Mouse (Mus musculus) left cerebral cortex, adult 2 months (tissue): Measurements from ENCODE around the gene Gata1. TPM values are rescaled to one million over a fixed set of nuclear protein-coding genes. Genes with fewer than 3 reads are reported as not detected.
A peak's percentile ranks its signal among the peaks of the same experiment; 100 is the strongest.
"Not testable (repeated sequence)": the region's sequence is repeated elsewhere in the genome, so short reads cannot be mapped to it uniquely, and the experiment has no call there.

Experiments used
- DNase-seq, 2 experiments: peaks; one replicate each; pipeline ENCODE4 v3.0.0; 2021 to 2022; ENCODE audit warnings: low spot score in 2 of 2, mixed read lengths in 1 of 2; ENCODE audit errors: extremely low spot score in 1 of 2
- H3K27ac ChIP-seq: fragments of 200-600 bp; 2 replicates; pipeline ENCODE4 v1.8.1; 2022
- H3K4me3 ChIP-seq: fragments of 200-600 bp; 2 replicates; pipeline ENCODE4 v1.8.1; 2022
- CTCF ChIP-seq: fragments of 200-600 bp; IDR thresholded peaks from 2 replicates; pipeline ENCODE4 v1.8.1; 2022; ENCODE audit warnings: antibody characterized with exemption, mild to moderate bottlenecking, moderate library complexity
- intact Hi-C: fragments of 180-260 bp; cut with DNase I; formaldehyde crosslinking; loops from one replicate; pipeline ENCODE4 v1.15.1; 2025
- long read RNA-seq, 2 experiments: library from polyadenylated mRNA; stranded (forward); transcript quantifications; one replicate each; pipeline ENCODE4 v2.0.0; 2021; ENCODE audit warnings: borderline mapping rate in 2 of 2
- total RNA-seq, 2 experiments: library from RNA; stranded (reverse); gene quantifications; 2 replicates each; pipeline ENCODE4 v1.2.3; 2021

The Gata1 gene
- total RNA-seq = not detected
- long read RNA-seq, experiment 1 = 0 reads
- long read RNA-seq, experiment 2 = 0 reads

GRCm38 (mm10) chrX:7977892-7978291, at the start of gene Gata1:
Gene Gata1, minus strand, starts transcription at chrX:7978071.
- no peak within 1 kb of the TSS for H3K27ac ChIP-seq
- intact Hi-C loops = no loop called here
- no peak for TF ChIP-seq CTCF
- DNase-seq = no peak
- no peak within 1 kb of the TSS for H3K4me3 ChIP-seq

- H3K27ac ChIP-seq = no peak overlapping the region
- no peak overlapping the region for H3K4me3 ChIP-seq
- TF ChIP-seq CTCF = no peak
- no peak for DNase-seq
- intact Hi-C loops = no loop called here
Measured at GRCm38 (mm10) chrX:8026811-8027210, 48.9 kb upstream of the Gata1 start.

GRCm38 (mm10) chrX:8024795-8025194, 46.9 kb upstream of the Gata1 start:
- DNase-seq = no peak

DNA sequence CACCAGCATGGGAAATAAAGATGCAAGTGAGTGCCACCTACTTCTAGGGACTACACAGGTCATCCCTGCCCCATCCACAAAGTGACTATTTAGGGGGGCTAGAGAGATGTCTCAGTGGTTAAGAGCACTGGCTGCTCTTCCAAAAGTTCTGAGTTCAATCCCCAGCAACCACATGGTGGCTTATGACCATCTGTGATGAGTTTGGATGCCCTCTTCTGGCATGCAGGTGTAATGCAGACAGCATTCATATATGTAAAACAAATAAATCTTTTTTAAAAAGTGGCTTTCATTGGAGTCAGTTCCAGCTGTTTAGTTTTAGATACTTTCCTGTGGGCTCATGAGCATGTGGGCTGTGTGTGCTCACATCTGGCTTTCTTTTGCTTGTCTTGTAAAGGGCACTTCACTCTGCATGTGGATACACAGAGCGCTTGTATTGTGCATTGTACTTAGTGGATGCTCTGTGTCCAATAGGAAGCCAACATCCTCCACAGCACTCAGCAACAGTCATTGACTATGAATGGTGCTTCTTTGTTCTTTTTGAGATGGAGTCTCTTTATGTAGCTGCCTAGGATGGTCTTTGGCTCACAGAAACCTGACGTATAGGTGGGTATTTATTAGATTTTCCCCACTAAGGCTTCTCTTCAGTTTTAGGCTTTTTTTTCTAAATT, 42.4 kb upstream of the Gata1 start:
- no peak overlapping the region for H3K4me3 ChIP-seq
- no peak overlapping the region for H3K27ac ChIP-seq
- intact Hi-C loops = no loop called here
- no peak for DNase-seq
- peak; percentile 32 for TF ChIP-seq CTCF

More at GRCm38 (mm10) chrX:8024795-8025194, 46.9 kb upstream of the Gata1 start:
- Histone ChIP-seq H3K4me3 (no peak overlapping the region), H3K27ac (no peak overlapping the region)
- no peak; the same call in 1 of the 2 replicates for TF ChIP-seq CTCF
- intact Hi-C loops = no loop called here

DNA sequence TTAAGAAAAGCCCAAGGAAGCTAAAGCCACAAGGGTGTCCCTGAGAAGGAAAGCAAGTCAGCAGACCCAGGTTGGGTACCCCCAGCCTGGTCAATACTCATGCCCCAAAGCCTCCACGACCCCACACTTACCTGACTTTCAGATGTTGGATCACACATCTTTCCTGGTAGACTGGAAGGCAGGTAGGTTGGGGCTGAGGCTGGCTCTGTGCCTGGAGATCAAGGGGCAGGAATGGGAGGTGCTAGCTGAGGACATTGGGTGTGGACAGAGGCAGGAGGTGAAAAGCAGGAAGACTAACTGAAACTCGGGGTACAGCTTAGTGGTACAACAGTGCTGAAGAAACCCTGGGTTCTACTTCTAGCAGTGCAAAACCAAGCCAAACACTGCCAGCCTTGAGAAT, 40.4 kb upstream of the Gata1 start, which contains the start of gene Glod5:
Glod5 (minus strand) TSS at position 207 of the 400 bp plus-strand sequence.
- Histone ChIP-seq H3K4me3 (no peak within 1 kb of the TSS), H3K27ac (no peak within 1 kb of the TSS)
- no peak for DNase-seq
- TF ChIP-seq CTCF = no peak
- intact Hi-C loops = loop anchor here (5.0 kb wide), 1 partner anchor 101 kb away; the partner anchor contains the start of gene Pcsk1n

DNA sequence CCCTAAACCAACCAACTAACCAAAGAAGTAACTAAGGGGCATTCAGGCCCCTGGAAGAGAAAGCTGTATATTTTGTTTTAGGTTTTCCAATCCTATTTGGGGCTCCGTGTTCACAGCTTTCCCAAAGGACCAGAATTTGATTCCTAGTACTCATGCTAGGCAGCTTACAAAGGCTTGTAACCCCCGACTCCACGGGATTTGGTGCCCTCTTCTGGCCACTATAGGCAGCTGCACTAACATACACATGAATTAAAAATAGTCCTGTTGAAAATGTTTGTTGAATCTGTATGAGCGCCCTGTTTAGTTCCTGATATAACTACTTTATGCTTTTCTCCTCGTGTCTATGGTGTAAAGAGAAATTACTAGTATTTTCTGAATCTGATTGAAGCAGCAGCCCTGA, 39.3 kb upstream of the Gata1 start:
- intact Hi-C loops = loop anchor here (5.0 kb wide), 1 partner anchor 100 kb away; the partner anchor contains the start of gene Pcsk1n
- TF ChIP-seq CTCF = peak; percentile 71
- Histone ChIP-seq H3K27ac (no peak overlapping the region), H3K4me3 (no peak overlapping the region)
- DNase-seq = peak; percentile 9 to 22

DNA sequence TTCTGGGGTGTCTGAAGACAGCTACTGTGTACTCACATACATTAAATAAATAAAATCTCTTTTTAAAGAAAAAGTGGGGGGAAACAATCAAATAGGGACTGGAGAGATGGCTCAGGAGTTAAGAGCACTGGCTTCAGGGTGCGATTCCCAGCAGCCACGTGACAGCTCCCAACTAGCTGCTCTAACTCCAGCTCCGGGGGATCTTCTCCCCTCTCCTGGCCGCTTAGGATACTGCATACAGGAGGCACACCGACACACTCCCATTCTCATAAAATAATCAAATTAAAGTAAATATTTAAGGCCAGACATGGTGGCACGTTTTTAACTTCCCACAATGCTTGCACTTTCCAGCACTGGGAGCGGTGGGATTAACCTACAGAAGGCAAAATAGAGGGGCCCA, 37.8 kb upstream of the Gata1 start:
- intact Hi-C loops = loop anchor here (5.0 kb wide), 1 partner anchor 98 kb away; the partner anchor contains the start of gene Pcsk1n
- H3K27ac ChIP-seq, DNase-seq, H3K4me3 ChIP-seq: not testable (repeated sequence)

- H3K4me3 ChIP-seq = no peak overlapping the region
- no peak overlapping the region for H3K27ac ChIP-seq
- DNase-seq = no peak
- no peak for TF ChIP-seq CTCF
- intact Hi-C loops = no loop called here
Measured at GRCm38 (mm10) chrX:8013569-8014314, 35.9 kb upstream of the Gata1 start.

- no peak for TF ChIP-seq CTCF
- intact Hi-C loops = no loop called here
Measured at GRCm38 (mm10) chrX:8013157-8013556, 35.3 kb upstream of the Gata1 start.

DNA sequence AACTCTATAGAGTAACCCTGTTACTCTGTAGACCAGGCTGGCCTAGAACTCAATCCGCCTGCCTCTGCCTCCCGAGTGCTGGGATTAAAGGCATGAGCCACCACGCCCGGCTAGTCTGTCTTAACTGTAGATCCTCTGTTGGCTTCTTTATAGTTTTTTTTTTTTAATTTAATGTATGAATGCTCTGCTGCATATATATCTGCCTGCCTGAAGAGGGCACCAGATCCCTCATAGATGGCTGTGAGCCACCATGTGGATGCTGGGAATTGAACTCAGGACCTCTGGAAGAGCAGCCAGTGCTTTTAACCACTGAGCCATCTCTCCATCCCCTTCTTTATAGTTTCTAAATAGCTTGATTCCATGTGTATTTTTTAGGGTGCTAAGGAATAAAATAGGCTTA, 31.5 kb upstream of the Gata1 start:
- intact Hi-C loops = loop anchor here (10.0 kb wide), 1 partner anchor 55 kb away; no protein-coding TSS in a partner anchor

More at GRCm38 (mm10) chrX:8013157-8013556, 35.3 kb upstream of the Gata1 start:
- Histone ChIP-seq H3K27ac (no peak overlapping the region), H3K4me3 (no peak overlapping the region)
- DNase-seq = no peak

GRCm38 (mm10) chrX:8008543-8008942, 30.7 kb upstream of the Gata1 start:
- DNase-seq = no peak
- no peak overlapping the region for H3K4me3 ChIP-seq
- H3K27ac ChIP-seq = no peak overlapping the region
- intact Hi-C loops = loop anchor here (10.0 kb wide), 1 partner anchor 54 kb away; no protein-coding TSS in a partner anchor
- TF ChIP-seq CTCF = no peak

More for the DNA sequence above, 31.5 kb upstream of the Gata1 start:
- H3K27ac ChIP-seq, H3K4me3 ChIP-seq, DNase-seq: not testable (repeated sequence)

DNA sequence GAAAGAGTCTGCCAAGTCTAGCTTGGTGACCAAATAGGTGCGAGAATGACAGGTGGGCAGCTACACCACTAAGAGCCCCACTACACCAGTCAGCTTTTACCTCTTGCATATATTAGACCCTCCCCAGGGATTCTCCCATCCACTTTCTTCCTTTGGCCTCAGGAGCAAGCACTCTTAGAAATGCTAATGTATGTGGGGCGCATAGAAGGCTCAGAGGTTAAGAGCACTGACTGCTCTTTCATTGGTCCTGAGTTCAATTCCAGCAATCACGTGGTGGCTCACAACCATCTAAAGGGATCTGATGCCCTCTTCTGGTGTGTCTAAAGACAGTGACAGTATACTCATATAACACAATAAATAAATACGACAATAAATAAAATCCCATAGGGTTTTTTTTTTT, 25.1 kb upstream of the Gata1 start:
- intact Hi-C loops = loop anchor here (10.0 kb wide), 1 partner anchor 48 kb away; no protein-coding TSS in a partner anchor
- H3K27ac ChIP-seq = no peak overlapping the region
- no peak for TF ChIP-seq CTCF
- no peak for DNase-seq
- H3K4me3 ChIP-seq = no peak overlapping the region
